Mouse (Mus musculus) myocyte (in vitro differentiated cells): ENCODE results near the gene Rplp1.

Experiments
- POLR2A ChIP-seq: IDR thresholded peaks from one replicate; pipeline ENCODE4 v1.6.1; 2011; ENCODE audit warnings: low read depth, mild to moderate bottlenecking, control low read depth, moderate library complexity; ENCODE audit not compliant: insufficient read length
- POLR2AphosphoS2 ChIP-seq: IDR thresholded peaks from one replicate; pipeline ENCODE4 v1.6.1; 2011; ENCODE audit warnings: low read depth, control low read depth; ENCODE audit not compliant: insufficient read length

DNA sequence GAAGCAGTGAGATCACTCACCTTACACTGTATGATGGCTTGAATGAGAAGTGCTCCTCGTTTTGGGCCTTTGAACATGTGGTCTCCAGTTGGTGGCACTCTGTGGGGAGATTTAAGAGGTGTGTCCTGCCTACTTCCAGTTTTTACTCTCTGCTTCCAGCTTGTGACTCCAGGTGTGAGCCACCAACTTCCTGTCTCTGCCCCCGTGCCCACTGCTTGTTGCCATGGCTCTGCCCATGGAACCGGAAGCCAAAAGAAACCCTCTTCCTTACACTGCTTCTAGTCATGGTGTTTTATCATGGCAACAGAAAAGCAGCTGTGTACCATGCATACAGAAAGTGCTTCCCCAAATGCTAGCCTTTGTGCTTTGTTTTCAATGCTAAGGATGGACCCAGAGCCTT lies 32.2 kb downstream of the Rplp1 start:
- TF ChIP-seq POLR2AphosphoS2, result no peak
- TF ChIP-seq POLR2A, result no peak
